Mouse (Mus musculus) stomach, postnatal 0 days (tissue): ENCODE results near the gene Anxa5. TPM values are rescaled to one million over a fixed set of nuclear protein-coding genes. Genes with fewer than 3 reads are reported as not detected.
A peak's percentile ranks its signal among the peaks of the same experiment; 100 is the strongest.

Experiments used
- ATAC-seq: fragments of 200-750 bp; cut with Nextera tagmentation; 2 replicates; pipeline ENCODE4 v1.8.0; 2017; ENCODE audit not compliant: low FRiP score, low TSS enrichment
- DNase-seq: peaks from one replicate; pipeline ENCODE4 v3.0.0-alpha.2; 2016; ENCODE audit warnings: low spot score
- H3K27ac ChIP-seq: fragments of 300-500 bp; sonication (generic); replicated peaks from 2 replicates; pipeline ENCODE4 v1.5.1; 2014; ENCODE audit warnings: mild to moderate bottlenecking, control low read depth
- H3K27me3 ChIP-seq: fragments of 300-500 bp; sonication (generic); 2 replicates; pipeline ENCODE4 v1.6.1; 2014; ENCODE audit warnings: low read length; ENCODE audit not compliant: control insufficient read depth, insufficient read depth
- H3K36me3 ChIP-seq: fragments of 300-500 bp; sonication (generic); 2 replicates; pipeline ENCODE4 v1.6.1; 2014; ENCODE audit warnings: low read length, mixed read lengths; ENCODE audit not compliant: control insufficient read depth, insufficient read depth
- H3K4me1 ChIP-seq: fragments of 300-500 bp; sonication (generic); replicated peaks from 2 replicates; pipeline ENCODE4 v1.6.1; 2014; ENCODE audit warnings: antibody characterized with exemption; ENCODE audit not compliant: control insufficient read depth, insufficient read depth
- H3K4me2 ChIP-seq: fragments of 300-500 bp; sonication (generic); replicated peaks from 2 replicates; pipeline ENCODE4 v1.6.1; 2014; ENCODE audit warnings: low read depth, mild to moderate bottlenecking, control low read depth, moderate library complexity
- H3K4me3 ChIP-seq: fragments of 300-500 bp; sonication (generic); 2 replicates; pipeline ENCODE4 v1.5.1; 2014; ENCODE audit warnings: low read depth, low read length, control low read depth
- H3K9ac ChIP-seq: fragments of 300-500 bp; sonication (generic); 2 replicates; pipeline ENCODE4 v1.6.1; 2014; ENCODE audit warnings: mild to moderate bottlenecking, low read length, control low read depth, mixed read lengths
- H3K9me3 ChIP-seq: fragments of 300-500 bp; sonication (generic); 2 replicates; pipeline ENCODE4 v1.6.1; 2016; ENCODE audit warnings: low read length; ENCODE audit not compliant: control insufficient read depth
- CTCF ChIP-seq: IDR thresholded peaks from 2 replicates; pipeline ENCODE4 v1.5.1; 2016; ENCODE audit warnings: antibody characterized with exemption, low read depth, mild to moderate bottlenecking, moderate library complexity
- EP300 ChIP-seq: optimal IDR thresholded peaks from 2 replicates; pipeline ENCODE3; 2016; ENCODE audit warnings: antibody characterized with exemption
- WGBS: fragments of 180-500 bp; shearing (Covaris S2); extraction: QIAGEN DNeasy Blood & Tissue Kit; methylation state at CpG from one replicate; pipeline ENCODE4 v1.1.7; 2014; 5-methylcytosine and 5-hydroxymethylcytosine counted together
- polyA plus RNA-seq: library from polyadenylated mRNA; unstranded; fragments of >200 nt; fragmentation: Nextera tagmentation; extraction: Ambion mirVana; gene quantifications from 2 replicates; pipeline ENCODE4 v1.2.1, GENCODE M21; 2015

The Anxa5 gene
- polyA plus RNA-seq, 1 experiment from 2014 or later = 186 TPM

- no peak overlapping the region for H3K9ac ChIP-seq
- no peak overlapping the region for H3K4me2 ChIP-seq
- ATAC-seq (no peak), DNase-seq (no peak)
- H3K27me3 ChIP-seq = no peaks in the 10 kb centered on the region
- no peaks in the 10 kb centered on the region for H3K4me1 ChIP-seq
- H3K36me3 ChIP-seq = peaks cover 26% of the 10 kb centered on the region
- no peak for TF ChIP-seq CTCF
- TF ChIP-seq EP300 = no peak
- no peak overlapping the region for H3K4me3 ChIP-seq
- 91% methylated on average over 8 of the region's 8 CpGs for WGBS
- no peak overlapping the region for H3K27ac ChIP-seq
- H3K9me3 ChIP-seq = no peaks in the 10 kb centered on the region
Observed at GRCm38 (mm10) chr3:36455124-36455523, 20.6 kb downstream of the Anxa5 start.

GRCm38 (mm10) chr3:36452502-36452901 is 23.2 kb downstream of the Anxa5 start:
- DNase-seq = no peak

GRCm38 (mm10) chr3:36449292-36450165 is 26.2 kb downstream of the Anxa5 start:
- no peaks in the 10 kb centered on the region for H3K9me3 ChIP-seq
- H3K4me1 ChIP-seq = no peaks in the 10 kb centered on the region
- H3K36me3 ChIP-seq = peaks cover 18% of the 10 kb centered on the region
- 43% methylated on average over 20 of the region's 20 CpGs for WGBS
- no peak overlapping the region for H3K9ac ChIP-seq
- ATAC-seq (peak; percentile 77), DNase-seq (no peak)
- no peak overlapping the region for H3K4me2 ChIP-seq
- no peak overlapping the region for H3K4me3 ChIP-seq
- no peak for TF ChIP-seq EP300
- no peak for TF ChIP-seq CTCF
- peak overlapping the region; percentile 50; the same call in 1 of the 2 replicates for H3K27ac ChIP-seq
- no peaks in the 10 kb centered on the region for H3K27me3 ChIP-seq

More at GRCm38 (mm10) chr3:36452502-36452901, 23.2 kb downstream of the Anxa5 start:
- Histone ChIP-seq H3K27ac (no peak overlapping the region), H3K36me3 (peaks cover 28% of the 10 kb centered on the region), H3K4me3 (no peak overlapping the region), H3K4me1 (no peaks in the 10 kb centered on the region), H3K9ac (no peak overlapping the region), H3K4me2 (no peak overlapping the region), H3K27me3 (no peaks in the 10 kb centered on the region), H3K9me3 (no peaks in the 10 kb centered on the region)
- WGBS = 83% methylated on average over 1 of the region's 1 CpGs
- TF ChIP-seq EP300 (no peak), CTCF (no peak)
- ATAC-seq = no peak

- Histone ChIP-seq H3K4me1 (no peaks in the 10 kb centered on the region), H3K27ac (no peak overlapping the region), H3K36me3 (peaks cover 12% of the 10 kb centered on the region), H3K27me3 (no peaks in the 10 kb centered on the region), H3K4me3 (no peak overlapping the region), H3K4me2 (no peak overlapping the region), H3K9me3 (no peaks in the 10 kb centered on the region), H3K9ac (no peak overlapping the region)
- DNase-seq (no peak), ATAC-seq (no peak)
- no peak for TF ChIP-seq CTCF
- no peak for TF ChIP-seq EP300
- WGBS = 55% methylated on average over 6 of the region's 6 CpGs
Observed at GRCm38 (mm10) chr3:36446918-36447317, 28.8 kb downstream of the Anxa5 start.

- H3K9me3 ChIP-seq = no peaks in the 10 kb centered on the region
- H3K9ac ChIP-seq = no peak overlapping the region
- H3K4me3 ChIP-seq = no peak overlapping the region
- no peak overlapping the region for H3K27ac ChIP-seq
- ATAC-seq = no peak
- no peak for DNase-seq
- no peaks in the 10 kb centered on the region for H3K4me1 ChIP-seq
- 73% methylated on average over 5 of the region's 5 CpGs for WGBS
- H3K36me3 ChIP-seq = peaks cover 11% of the 10 kb centered on the region
- H3K27me3 ChIP-seq = no peaks in the 10 kb centered on the region
- no peak for TF ChIP-seq EP300
- no peak for TF ChIP-seq CTCF
- no peak overlapping the region for H3K4me2 ChIP-seq
Observed at GRCm38 (mm10) chr3:36446506-36446905, 29.2 kb downstream of the Anxa5 start.

- Histone ChIP-seq H3K36me3 (peaks cover 9% of the 10 kb centered on the region), H3K4me1 (no peaks in the 10 kb centered on the region), H3K27me3 (no peaks in the 10 kb centered on the region), H3K27ac (no peak overlapping the region), H3K9me3 (no peaks in the 10 kb centered on the region), H3K9ac (no peak overlapping the region), H3K4me3 (no peak overlapping the region), H3K4me2 (no peak overlapping the region)
- WGBS = 91% methylated on average over 3 of the region's 3 CpGs
- TF ChIP-seq CTCF (no peak), EP300 (no peak)
- ATAC-seq (no peak), DNase-seq (no peak)
Observed at GRCm38 (mm10) chr3:36446041-36446440, 29.7 kb downstream of the Anxa5 start.
